Mouse (Mus musculus): ENCODE measurements at regions not wholly inside any gene's neighbourhood (a gene's known extent, or its start where the extent isn't known, plus 50 kb on each side); places are given as distances from the start of the nearest gene placed in this dataset.

DNA sequence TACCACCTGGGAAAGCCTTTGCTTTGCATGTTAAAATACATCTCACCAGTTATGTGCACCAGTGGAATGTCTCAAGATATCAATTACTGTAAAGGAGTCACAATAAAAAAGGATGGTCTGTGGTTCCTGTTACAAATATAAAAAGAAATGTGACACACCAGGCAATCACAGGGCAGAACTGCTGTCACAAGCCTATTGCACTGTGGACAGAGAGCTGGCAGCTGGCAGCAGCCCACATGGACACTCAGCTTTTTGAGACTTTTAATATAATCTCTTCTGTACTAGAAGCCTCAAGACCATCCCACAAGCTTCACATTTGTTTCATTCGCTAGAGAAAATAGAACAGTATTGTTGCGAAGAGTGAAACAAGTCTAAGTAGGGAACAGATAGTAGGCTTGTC, 197.7 kb downstream of the 1700129C05Rik start:
- DNase-seq = no peak

DNA sequence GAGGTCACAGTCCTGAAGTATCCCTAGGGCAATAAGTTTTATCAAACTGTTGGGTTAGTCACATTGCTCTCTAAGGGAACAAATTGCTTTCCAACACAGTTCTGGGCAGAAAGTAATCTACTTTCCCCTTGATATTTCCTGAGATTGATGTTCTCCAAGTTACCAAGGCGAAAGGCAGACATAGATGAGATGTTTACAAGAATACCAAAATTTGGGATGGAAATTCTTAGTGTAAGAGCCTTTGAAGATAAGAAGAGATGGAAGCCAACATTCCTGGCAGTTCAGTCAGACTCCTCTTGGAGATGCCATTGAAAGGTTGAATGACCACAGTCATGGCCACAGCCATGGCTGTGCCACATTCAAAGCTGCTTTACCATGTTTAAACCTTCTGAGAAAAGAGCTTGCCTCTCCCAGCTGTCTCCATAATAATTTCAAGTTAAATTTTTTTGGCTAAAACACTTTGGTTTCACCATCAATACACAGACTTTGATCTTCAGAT, 199.4 kb downstream of the 1700129C05Rik start:
- DNase-seq = no peak

DNA sequence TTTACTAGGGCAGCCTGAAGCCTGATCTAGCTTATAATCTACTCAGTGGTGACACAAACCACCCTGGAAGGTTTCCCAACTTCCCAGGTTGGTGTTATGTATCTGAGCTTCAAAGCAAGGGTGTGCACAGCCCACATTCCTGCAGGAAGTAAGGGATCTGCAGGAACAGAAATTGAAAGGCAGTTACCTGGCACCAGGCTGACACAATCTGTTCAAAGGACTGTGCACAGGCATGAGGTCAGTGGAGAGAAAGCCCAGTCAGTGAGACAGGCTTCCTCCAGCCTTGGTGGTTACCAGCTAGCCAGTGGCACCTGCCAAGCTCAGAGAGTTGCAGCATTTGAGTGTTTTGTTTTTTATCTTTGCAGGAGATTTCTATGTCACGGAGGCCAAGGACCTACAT, 203.6 kb downstream of the 1700129C05Rik start:
- peak; percentile 5 for DNase-seq

DNA sequence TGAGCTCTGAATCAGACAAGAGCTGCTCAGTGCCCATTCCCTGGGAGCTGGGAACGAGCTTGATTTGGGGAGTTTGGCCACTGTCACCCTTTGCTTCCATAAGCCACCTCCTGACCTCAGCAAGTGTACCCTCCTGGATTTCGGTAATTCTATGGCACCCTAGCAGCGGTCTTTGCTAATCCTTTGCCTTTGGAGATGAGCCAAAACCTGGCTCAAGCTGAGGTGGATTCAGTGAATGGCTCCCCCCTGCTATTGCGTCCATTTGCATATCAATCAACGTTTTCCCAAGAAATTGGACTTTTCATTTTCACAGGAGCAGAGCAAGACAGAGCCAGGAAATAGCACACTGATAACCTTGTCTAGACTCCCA, 204.1 kb downstream of the 1700129C05Rik start:
- DNase-seq = no peak

DNA sequence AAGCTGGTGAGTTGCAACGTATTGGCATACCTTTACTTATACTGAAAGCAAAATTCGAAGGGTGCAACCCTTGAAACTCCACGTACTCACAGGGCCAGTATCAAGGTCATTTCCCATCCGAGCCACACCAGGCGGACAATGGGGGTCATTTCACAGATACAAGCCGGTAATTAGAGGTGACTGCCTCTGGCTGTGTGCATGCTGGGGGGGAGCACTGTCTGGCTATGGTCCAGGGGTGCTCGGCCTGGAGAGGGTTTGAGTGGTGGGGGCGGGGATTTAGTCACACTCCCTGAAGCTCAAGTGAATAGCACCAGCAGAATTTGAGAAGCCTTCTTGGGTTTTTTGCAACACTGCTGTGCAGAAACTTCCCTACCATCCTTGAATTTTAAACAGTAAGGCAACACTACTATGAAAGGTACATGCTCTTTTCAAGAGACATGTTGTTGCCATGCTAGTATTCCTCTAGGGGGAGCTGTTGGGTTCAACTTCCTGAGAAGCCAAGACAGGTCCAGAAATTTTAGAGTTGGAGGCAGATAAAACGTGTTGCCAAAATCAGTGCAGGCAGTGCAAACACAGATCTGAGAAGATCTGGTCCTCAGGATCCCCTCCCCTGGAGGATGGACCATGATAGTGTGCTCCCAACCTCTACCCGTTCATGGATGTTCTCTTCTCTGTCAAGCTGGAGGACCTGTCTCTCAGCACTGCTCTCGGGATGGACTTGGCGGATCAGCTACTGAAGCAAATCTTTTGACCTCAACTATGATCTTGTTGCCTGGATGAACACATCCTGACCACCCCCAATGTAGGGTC, 204.7 kb downstream of the 1700129C05Rik start:
- peak; percentile 92 for DNase-seq

DNA sequence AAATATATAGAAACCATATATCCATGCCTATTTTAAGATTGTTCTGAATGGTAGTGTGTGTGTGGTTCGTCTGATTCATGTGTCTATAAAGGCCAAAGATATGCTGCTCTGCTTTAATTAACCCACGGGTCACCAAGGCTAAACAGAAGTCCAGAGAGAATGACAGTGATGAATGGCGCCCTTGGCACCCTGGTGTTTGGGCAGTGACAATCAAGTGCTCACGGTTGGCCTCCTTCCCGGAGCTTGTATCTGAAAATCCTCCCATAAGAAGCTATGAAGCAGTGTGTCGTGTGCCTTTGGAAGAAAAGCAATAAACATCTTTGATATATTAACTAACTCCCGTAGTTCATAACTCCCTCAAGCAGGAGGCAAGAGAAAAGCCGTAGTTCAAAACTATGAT, 205.4 kb downstream of the 1700129C05Rik start:
- peak; percentile 86 for DNase-seq

DNA sequence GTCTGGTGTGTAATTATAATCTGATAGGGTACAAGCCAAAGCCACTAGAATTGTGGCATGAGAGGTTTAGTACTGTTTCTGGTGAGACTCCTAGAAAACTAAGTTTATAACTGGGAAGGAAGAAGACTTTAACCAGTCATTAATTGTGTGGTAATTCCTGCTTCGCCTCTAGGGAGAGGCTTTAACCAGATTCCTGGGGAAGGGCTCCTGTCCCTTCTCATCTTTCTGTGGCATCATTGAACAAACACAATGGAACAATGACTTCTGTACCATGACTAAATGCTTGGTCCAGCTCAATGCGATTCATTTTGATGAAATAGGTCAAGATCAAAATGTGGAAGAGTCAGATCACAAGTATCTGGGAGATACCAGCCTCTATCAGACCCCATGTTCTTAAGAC, 206.6 kb downstream of the 1700129C05Rik start:
- peak; percentile 64 for DNase-seq

DNA sequence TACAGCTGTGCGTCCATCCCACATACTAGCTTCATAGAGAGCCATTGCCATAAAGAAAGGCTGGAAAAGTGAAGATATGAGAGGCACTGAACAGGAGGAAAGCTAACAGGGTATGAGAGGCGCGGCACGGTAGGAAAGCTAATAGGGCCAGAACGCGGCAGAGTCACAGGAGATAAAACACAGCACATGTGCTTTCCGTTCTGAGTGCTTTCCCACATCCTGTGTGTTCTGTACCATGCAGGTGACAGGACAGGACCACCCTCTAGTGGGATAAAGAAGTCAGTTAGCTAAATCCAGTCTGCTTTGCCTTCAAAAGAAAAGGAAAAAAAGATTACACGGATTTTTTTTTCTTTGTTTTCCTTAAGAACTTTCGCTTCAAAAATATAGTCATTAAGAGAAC, 224.8 kb downstream of the 1700129C05Rik start:
- DNase-seq = peak; percentile 11

DNA sequence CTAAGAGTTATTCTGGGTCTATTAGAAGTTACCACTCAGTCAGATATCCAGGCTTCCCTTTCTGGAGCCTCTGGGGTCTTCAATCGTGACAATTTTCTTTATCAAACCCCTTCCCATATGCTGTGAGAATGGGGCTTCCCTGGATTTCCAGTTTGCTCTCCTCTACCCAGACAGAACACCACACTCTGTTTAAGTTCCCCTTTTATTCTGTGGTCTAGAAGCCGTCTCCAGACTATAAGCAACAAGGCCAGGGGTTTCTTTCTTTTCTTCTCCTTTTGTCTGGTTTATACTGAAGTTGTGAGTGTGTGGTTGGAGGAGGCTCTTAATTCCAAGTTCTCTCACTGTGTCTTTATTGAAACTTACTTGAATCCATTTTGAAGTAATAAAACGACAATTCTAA, 225.5 kb downstream of the 1700129C05Rik start:
- DNase-seq = no peak

DNA sequence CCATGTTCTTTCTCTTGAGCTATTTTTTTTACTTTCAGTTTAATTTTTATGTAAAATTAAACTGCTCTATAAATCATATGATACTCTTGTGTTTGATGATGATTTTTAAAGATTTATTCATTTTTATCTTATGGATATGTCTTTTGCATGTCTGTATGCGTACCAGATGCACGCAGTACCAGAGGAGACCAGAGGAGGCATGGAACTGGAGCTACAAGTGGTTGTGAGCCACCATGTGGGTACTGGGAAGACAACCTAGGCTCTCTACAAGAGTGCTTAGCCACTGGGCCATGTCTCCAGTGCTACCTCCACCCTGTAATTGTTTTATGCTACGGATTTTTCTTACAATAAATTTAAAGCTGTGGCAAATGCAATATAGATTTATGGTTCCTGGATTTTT, 227.8 kb downstream of the 1700129C05Rik start:
- DNase-seq = no peak

DNA sequence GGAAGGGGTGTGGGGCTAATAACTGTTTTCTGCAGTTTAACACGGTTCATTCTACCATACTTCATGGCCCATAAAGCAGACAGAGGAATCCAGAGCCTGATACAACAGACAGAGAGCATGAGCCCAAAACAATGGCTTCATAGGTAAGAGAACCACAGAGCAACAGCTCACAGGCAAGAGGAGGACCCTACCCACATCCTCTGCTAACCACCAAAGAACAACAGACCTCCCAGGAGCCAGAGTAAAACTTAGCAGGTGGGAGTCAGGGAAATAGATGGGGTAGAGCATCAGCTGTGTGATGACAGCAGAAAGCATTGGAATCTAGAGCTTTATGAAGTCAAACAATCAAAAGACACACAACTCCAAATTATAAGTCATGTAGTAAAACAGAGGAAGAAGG, 231.8 kb downstream of the 1700129C05Rik start:
- no peak for DNase-seq

DNA sequence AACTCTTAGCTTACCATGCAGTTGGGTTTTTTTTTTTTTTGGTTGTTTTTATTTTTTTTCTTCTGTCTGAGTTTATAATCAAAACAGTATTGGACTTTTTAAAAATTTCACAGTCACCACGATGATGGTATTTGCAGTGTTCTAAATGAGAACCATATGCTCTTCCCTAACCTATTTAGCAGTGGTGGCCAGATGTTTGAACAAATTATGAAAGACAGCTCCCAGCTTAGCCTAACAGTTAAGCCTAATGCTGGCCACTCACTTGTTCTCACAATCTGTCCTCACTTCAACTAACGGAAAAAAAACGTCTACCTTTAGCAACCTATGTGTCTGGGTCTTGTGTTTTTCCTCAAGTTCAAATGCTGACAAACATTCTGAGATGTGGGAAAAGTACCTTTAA, 234.8 kb downstream of the 1700129C05Rik start:
- DNase-seq = no peak

DNA sequence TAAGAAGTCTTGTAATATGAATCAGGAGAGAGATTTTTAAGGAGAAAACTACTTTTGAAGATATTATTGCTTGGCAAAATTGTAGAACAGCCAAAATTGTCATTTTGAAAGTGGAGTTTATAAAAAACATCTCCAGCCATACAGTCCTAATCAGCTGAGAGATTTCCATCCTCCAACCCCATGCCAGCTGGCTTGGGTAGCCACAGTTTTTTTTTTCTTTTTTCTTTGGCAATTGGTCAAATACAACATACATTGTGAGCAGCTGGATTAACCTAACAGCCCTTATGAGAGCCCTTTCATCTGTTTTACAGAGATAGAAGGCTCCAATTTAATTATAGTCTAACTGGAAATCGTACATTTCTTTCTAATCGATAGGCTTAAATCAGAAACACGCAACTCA, 235.3 kb downstream of the 1700129C05Rik start:
- DNase-seq = no peak

DNA sequence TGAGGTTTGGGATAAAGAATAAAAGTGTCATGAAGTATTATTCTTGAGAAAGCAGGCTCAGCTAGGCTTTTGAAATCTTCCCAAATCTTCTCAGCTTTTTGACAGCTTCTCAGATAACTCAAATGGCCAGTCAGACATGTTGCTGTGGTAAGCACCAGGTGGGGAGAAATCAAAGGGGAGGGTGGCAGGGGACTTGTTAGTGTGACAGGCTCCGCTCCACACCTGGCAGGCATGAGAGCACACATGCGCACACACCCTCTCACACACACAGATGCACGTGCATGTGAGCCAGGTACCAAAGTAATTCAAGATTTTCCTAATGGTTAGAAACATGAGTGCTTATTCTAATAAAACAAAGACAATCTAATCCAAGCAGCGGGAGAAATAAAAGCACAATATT, 236.1 kb downstream of the 1700129C05Rik start:
- no peak for DNase-seq

DNA sequence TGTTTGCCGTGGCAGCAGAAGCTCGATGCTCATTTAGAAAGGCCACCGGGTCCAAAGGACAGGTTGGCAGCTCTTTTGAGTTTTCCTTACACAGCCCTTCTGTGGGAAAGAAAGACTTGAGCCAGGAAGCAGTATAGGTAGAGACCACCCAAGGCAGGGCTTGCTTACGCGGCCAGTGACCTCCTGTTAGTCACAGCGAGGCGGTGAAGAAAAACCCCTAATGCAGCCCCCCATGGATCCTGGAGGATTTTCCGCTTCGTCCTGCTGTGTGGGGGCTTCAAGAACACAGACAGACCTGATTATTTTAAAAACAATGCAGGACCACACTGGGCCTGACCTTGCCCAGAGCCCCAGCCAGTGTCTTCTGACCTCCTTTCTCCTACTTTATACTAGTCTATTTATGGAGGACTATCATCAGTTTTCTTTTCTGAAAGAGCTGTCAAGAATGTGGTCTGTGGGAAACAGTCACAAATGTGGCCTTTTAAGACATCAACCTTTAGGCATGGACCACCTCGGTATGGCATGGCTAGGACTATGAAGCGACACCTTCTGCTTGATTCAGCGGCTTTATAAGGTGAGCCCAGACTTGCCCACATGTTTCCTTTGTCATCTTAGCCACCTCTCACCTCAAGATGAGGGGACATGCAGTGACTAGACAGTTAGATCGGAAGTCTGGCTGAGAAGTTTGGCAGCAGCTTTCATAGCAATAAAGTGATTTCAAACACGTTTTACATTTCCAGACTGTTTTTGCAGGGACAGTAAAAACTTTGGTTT, 274.3 kb downstream of the 1700129C05Rik start:
- peak; percentile 42 for DNase-seq

DNA sequence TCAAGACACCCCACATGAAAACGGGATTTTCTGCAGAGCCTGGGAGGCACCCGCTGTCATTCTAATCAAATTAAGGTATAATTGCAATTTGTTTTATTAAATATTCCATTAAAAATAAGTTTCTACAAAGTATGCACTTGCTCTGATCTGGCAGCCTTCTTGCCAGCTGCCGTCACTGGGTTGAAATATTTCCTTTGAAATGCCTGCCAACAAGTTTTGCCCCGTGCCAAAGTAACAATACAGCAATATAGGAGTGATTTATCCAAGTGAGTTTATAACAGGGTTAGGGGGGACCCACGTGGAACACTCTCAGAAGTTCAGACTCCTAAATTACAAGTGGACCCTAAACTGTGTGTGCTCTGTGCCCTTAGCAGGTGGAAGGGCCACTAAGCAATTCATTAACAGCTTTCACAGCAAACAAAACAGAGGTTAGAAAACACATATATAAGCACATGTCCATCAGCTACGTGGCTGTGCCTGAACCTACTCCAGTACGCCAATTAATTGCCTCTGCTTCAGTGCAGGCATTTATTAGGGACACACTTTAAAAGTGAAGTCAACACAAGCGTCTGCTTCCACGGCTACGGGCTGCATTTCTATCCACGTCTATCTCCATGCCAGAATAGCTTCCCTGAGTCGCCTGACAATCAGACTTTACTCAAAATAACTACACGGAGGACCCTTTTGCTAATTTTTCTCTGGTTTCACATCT, 275.1 kb downstream of the 1700129C05Rik start:
- DNase-seq = peak; percentile 53

DNA sequence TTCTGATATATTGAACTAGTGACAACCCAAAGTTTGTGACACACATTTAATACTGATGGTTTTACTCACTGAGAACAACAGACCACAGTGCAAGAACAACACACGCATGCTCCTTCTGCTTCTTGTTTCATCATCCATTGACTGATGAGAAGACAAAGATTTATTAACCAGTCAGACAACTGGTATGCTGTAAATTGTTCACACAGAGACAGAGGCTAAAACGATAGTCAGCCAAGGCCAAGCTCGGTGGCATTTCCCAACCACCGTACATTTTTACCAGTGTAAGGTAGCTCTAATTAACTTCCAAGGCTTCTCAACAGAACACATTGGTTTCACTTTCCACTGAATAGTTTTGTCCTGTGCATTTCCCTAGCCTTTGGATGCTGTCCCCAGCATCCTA, 287.8 kb downstream of the 1700129C05Rik start:
- no peak for DNase-seq

DNA sequence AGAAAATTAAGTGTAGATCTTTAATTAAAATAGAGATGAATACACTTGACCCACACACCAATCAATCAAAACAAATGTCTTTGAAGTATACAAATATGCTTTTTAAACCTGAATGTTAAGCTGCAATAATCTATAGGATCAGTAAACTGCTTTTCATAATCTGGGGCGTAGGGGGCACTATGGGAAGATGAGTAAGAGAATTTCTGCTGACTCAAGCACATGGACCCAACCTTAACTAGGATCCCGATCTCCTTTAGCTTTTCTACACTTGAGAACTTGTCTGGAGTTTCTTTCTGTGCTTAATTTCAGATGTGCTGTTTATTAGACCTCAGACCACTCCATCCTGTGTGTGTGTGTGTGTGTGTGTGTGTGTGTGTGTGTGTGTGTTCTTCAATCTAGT, 298.1 kb downstream of the 1700129C05Rik start:
- no peak for DNase-seq

DNA sequence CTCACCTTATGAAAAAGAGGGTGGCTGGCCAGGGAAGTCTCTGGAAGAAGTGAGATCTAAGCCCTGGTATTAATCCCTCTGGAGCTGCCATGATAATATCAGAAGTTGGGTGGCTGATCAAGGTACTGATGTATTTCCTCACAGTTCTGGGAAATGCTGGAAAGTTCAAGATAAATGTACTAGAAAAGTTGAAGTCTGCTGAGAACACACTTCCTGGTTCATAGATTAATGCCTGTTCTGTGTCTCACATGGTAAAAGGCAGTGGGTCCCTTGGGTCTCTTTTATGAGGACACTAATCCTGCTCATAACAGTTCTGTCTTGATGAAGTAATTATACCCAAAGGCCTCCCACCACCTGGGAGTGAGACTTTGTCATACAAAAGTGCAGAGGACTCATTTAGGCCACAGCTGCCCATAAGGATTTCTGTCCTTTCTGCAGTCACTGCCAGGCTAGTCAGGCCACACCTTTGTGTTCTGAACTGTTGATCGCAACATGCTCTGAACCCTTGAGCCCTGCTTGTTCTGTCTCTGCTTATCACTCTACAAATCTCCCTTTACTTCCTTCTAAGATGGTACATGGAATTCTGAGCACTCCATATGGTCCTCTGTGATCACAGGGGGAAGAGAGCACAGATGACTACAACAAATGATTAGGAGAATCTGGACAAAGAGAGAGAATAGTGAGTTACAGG, 300.4 kb downstream of the 1700129C05Rik start:
- no peak for DNase-seq

DNA sequence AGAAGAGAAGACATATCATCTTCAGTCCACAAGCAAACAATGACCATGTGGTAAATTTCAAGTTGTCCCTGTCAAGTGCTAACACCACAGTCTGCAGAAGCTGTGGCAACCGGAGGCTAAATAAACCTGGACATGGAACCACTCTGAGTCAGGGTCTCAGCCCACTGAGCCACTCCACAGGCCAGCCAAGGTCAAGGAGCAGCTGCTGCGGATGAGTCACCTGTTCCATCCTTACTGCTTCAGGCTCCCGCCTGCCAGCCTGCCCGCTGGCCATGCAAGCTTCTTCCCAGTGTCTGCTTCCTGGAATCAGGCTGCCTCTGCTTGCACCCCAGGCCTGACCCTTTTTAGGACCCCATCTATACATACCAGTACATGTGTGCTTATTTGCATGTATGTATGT, 319.8 kb downstream of the 1700129C05Rik start:
- DNase-seq = no peak

DNA sequence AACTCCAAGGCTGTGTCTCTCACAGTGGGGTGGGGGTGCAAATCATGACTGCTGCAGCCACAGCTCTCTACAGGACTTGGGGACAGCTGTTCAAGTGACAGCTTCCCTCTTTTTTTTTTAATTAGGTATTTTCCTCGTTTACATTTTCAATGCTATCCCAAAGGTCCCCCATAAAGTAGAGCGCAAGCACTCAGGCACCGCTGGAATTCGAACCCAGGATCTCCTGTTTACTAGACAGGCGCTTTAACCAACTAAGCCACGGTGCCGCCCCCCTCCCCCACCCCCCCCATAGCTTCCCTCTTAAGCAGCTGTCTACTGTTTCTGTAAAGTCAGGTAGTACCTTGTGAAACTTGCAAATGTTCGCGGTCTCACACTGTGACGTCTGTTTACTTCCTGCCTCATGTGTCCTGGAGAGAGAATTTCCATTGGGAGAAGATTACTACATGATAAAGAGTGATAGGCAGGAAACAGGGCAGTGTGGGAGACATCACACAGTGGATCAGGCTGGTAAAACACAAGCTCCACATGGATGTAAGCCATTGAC, 324.7 kb downstream of the 1700129C05Rik start:
- no peak for DNase-seq

DNA sequence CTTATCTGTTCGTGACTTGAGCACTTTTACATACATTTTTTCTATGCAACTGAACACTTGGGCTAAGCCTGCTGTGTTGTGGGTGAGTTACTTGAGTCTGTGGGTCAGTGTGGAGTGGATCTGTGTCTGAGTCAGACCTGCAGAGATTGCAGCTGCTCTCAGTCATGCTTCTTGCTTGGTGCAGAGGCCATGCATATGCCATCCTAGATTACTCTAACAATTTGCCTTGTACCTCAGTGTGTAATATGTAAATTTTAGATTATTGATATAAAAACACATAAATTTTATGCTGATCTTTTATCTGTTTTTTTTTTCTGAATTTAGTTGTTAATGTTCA, 326.2 kb downstream of the 1700129C05Rik start:
- DNase-seq = no peak

Data from retina, postnatal 1 day (tissue).